Mouse (Mus musculus): ENCODE measurements at regions not wholly inside any gene's neighbourhood (a gene's known extent, or its start where the extent isn't known, plus 50 kb on each side); places are given as distances from the start of the nearest gene placed in this dataset.
"Not testable (repeated sequence)": the region's sequence is repeated elsewhere in the genome, so short reads cannot be mapped to it uniquely, and the experiment has no call there.

- not testable (repeated sequence) for TF ChIP-seq CTCF (IDR thresholded peaks at IDR 0.05); EP300 (IDR thresholded peaks at IDR 0.05; ENCODE audit: insufficient read depth, low read depth, low read length)
Observed at GRCm38 (mm10) chr12:37014945-37015344, 93.4 kb upstream of the Meox2 start.

Data from heart, adult 2 months (tissue).